Mouse (Mus musculus): Measurements from ENCODE around the gene Pde1c.

Gene Pde1c

GRCm38 (mm10) chr6:56322799-56323198 lies 246.1 kb downstream of the Pde1c start:
- no peak for DNase-seq

- no peak for DNase-seq
These were observed 258.6 kb downstream of the Pde1c start for GRCm38 (mm10) chr6:56310318-56310717.

GRCm38 (mm10) chr6:56306066-56306465 lies 262.8 kb downstream of the Pde1c start:
- DNase-seq: no peak

- no peak for DNase-seq
These were observed 276.7 kb downstream of the Pde1c start for GRCm38 (mm10) chr6:56292176-56292575.

GRCm38 (mm10) chr6:56289307-56289706 lies 279.6 kb downstream of the Pde1c start:
- no peak for DNase-seq

GRCm38 (mm10) chr6:56284821-56285220 lies 284.1 kb downstream of the Pde1c start:
- DNase-seq: no peak

- no peak for DNase-seq
These were observed 293.4 kb downstream of the Pde1c start for GRCm38 (mm10) chr6:56275461-56275860.

- no peak for DNase-seq
These were observed 297.2 kb downstream of the Pde1c start for GRCm38 (mm10) chr6:56271741-56272140.

GRCm38 (mm10) chr6:56264509-56264908 lies 304.4 kb downstream of the Pde1c start:
- no peak for DNase-seq

- DNase-seq: no peak
These were observed 308.8 kb downstream of the Pde1c start for GRCm38 (mm10) chr6:56260118-56260517.

GRCm38 (mm10) chr6:56257555-56258297 lies 311.2 kb downstream of the Pde1c start:
- DNase-seq: no peak

- no peak for DNase-seq
These were observed 318.8 kb downstream of the Pde1c start for GRCm38 (mm10) chr6:56250091-56250490.

GRCm38 (mm10) chr6:56191426-56192140 lies 377.3 kb downstream of the Pde1c start:
- DNase-seq: no peak

- DNase-seq: no peak
These were observed 392.4 kb downstream of the Pde1c start for GRCm38 (mm10) chr6:56176485-56176884.

GRCm38 (mm10) chr6:56172172-56172571 lies 396.7 kb downstream of the Pde1c start:
- DNase-seq: no peak

- no peak for DNase-seq
These were observed 400.2 kb downstream of the Pde1c start for GRCm38 (mm10) chr6:56168736-56169135.

- DNase-seq: no peak
These were observed 410.7 kb downstream of the Pde1c start for GRCm38 (mm10) chr6:56158217-56158616.

- no peak for DNase-seq
These were observed 412.1 kb downstream of the Pde1c start for GRCm38 (mm10) chr6:56156836-56157235.

- no peak for DNase-seq
These were observed 438.3 kb downstream of the Pde1c start for GRCm38 (mm10) chr6:56130493-56131159.

GRCm38 (mm10) chr6:56099520-56100101 lies 469.3 kb downstream of the Pde1c start:
- DNase-seq: no peak

- no peak for DNase-seq
These were observed 470.5 kb downstream of the Pde1c start for GRCm38 (mm10) chr6:56098427-56098826.

- DNase-seq: no peak
These were observed 492.5 kb downstream of the Pde1c start for GRCm38 (mm10) chr6:56076378-56076805.

GRCm38 (mm10) chr6:56068516-56068915 lies 500.4 kb downstream of the Pde1c start:
- DNase-seq: no peak

All from kidney, postnatal 14 days (tissue).